Mouse (Mus musculus): ENCODE measurements around the gene Frs2.

GRCm38 (mm10) chr10:117106686-117107085 is 41.6 kb downstream of the Frs2 start:
- TF ChIP-seq CTCF (IDR thresholded peaks at IDR 0.05; ENCODE audit: low read depth, low read length), result no peak
- TF ChIP-seq GATA1 (IDR thresholded peaks at IDR 0.05; ENCODE audit: borderline replicate concordance, low read length), result no peak
- TF ChIP-seq GATA2 (IDR thresholded peaks at IDR 0.05; ENCODE audit: borderline replicate concordance, low read depth, low read length), result no peak
- TF ChIP-seq TAL1 (conservative IDR thresholded peaks at IDR 0.05; ENCODE audit: low read depth, low read length), result no peak
